Mouse (Mus musculus) gastrocnemius, postnatal 25 days (tissue): ENCODE data around the gene Pcsk1n. TPM values are rescaled to one million over a fixed set of nuclear protein-coding genes. Genes with fewer than 3 reads are reported as not detected.

ENCODE experiments used
- DNase-seq: peaks from one replicate; pipeline ENCODE4 v3.0.0; 2022
- total RNA-seq, 2 experiments: library from RNA; stranded (reverse); gene quantifications; 1 replicate in 1 of 2; 2 replicates in 1 of 2; pipeline ENCODE4 v1.2.3; 2021

Pcsk1n gene
- total RNA-seq, 2 experiments from 2014 or later = not detected

- no peak for DNase-seq
These were observed 27.7 kb downstream of the Pcsk1n start, which contains the start of gene Hdac6 for GRCm38 (mm10) chrX:7947108-7947899. TSS of gene Hdac6 (minus strand) at chrX:7947889.

GRCm38 (mm10) chrX:7947900-7948492 is 28.4 kb downstream of the Pcsk1n start:
- DNase-seq = peak; percentile 94

GRCm38 (mm10) chrX:7950091-7950490 is 30.5 kb downstream of the Pcsk1n start:
- DNase-seq = no peak

- DNase-seq = no peak
These were observed 39.2 kb downstream of the Pcsk1n start for GRCm38 (mm10) chrX:7958868-7959267.

DNA sequence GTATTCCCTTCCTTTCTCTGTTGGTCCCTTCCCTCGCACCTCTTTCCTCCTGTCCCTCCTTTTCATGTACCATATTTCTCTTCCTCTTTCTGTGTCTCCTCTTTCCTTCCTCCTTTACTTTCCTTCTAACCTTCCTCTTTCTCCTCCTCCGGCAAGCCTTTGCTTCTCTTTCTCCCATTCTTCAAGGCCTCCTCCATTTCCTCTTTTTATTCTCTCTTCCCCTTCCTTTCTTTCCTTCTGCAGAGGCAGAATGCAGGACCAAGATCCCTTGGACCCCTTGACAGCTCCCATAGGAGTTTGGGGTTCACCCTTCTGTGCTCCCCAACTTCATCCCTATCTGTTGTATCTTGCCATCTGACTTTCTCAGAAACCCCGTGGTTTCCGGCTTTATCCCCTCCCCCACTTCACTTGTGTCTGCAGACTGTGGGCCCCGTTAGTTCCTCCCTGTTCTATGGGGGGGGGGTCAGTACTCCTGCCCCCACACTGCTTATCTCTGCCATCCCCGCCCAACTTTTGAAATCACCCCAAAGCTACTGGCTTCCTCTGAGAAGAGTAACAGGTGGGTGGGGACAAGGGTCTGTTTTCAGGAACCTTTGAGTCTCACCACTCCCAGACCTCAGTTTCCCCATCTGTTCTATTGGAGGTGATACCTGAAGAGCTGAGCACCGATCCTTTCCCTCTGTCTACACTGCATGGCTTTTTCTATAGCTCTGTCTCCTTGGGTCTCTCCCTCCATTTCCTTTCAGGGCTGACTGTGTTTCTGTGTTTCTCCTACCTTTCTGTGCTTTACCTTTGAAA is 44.4 kb downstream of the Pcsk1n start:
- DNase-seq = no peak

DNA sequence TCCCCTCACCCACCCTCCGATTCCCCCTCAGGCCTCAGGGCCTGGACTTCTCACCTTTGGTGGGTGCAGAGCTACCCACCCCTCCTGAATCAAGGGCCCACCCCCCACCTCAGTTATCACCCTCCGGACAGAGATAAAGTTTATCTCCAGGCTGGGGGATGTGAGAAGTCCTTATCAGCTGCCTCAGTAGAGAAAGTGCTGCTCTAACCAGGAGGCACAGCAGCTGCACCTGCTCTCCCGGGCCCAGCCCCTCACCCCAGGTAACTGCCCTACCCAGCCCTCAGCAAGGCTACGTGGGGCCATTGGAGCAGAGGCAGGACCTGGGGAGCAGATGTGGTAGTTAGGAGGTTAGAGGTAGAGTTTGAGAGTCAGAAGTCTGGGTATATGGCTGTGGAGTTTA is 46.5 kb downstream of the Pcsk1n start:
- no peak for DNase-seq

GRCm38 (mm10) chrX:7967596-7968201 is 48.1 kb downstream of the Pcsk1n start:
- DNase-seq = no peak

DNA sequence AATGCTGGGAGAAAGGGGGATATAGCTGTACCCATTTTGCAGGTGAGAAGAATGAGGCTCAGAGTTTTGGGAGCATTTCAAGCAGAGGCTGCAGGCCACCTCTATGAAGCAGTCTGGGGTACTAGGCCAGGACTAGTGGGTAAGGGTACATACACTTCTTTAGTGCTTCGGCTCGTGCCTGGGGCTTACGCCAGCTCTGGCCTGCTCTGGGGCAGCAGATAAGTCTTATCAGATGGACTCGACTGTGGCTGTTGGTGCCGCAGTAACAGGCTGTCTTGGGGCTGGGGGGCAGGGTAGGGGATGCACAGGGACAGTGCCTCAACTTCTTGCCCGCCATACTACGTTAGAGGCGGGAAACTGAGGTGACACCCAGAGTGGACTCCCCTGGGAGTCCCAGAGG is 48.6 kb downstream of the Pcsk1n start:
- DNase-seq = no peak

GRCm38 (mm10) chrX:7968899-7969298 is 49.3 kb downstream of the Pcsk1n start:
- no peak for DNase-seq

DNA sequence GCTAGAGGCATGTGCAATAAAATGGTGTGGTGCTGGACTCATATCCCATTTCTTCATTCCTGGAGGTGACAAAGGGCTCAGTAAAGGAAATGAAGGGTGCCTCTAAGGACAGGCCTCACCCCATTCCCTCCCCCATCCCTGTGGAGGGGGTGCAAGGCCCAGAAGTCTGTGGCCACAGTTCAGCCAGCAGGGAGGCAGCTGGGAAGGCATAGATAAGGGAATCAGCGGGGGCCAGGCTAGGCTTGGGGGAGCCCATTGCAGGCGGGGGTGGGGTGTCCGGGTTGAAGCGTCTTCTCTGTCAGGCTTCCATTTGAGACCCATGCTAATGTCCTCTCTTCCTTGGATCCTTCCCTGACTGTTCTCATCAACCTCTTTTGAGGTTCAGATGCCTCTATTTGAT is 51.7 kb downstream of the Pcsk1n start:
- no peak for DNase-seq

Other genes with a start within 250 kb of the Pcsk1n start
- 10 to 100 TPM; 25.4 to 27.2 TPM for gene Plp2, start 248.4 kb upstream of the Pcsk1n start, total RNA-seq
- 10 to 100 TPM; 16.5 to 21.5 TPM for gene Magix, start 238.6 kb upstream of the Pcsk1n start, total RNA-seq
- 10 to 100 TPM; 11.3 to 14.6 TPM for gene Gpkow, start 222.7 kb upstream of the Pcsk1n start, total RNA-seq
- gene Wdr45, start 205.5 kb upstream of the Pcsk1n start, total RNA-seq = 10 to 100 TPM; 21.8 to 27.6 TPM
- gene Gm45208, start 197.6 kb upstream of the Pcsk1n start, total RNA-seq = not detected
- gene Praf2, start 191.4 kb upstream of the Pcsk1n start, total RNA-seq = 1 to 10 TPM; 4.7 to 7.3 TPM
- gene Ccdc120, start 168.9 kb upstream of the Pcsk1n start, total RNA-seq = under 1 TPM; 0.16 to 0.56 TPM
- gene Tfe3, start 157.3 kb upstream of the Pcsk1n start, total RNA-seq = 1 to 10 TPM; 6.1 to 8.2 TPM
- 10 to 100 TPM; 17.5 to 21.2 TPM for gene Gripap1, start 130.1 kb upstream of the Pcsk1n start, total RNA-seq
- gene Kcnd1, start 97.5 kb upstream of the Pcsk1n start, total RNA-seq = under 1 TPM; 0.18 to 0.43 TPM
- gene Otud5, start 78.5 kb upstream of the Pcsk1n start, total RNA-seq = 10 to 100 TPM; 14.8 to 18.2 TPM
- 1 to 10 TPM; 1.5 TPM for gene Pim2, start 41.6 kb upstream of the Pcsk1n start, total RNA-seq
- gene Slc35a2, start 35.8 kb upstream of the Pcsk1n start, total RNA-seq = 1 to 10 TPM; 7.6 to 8.1 TPM
- gene Pqbp1, start 20.6 kb upstream of the Pcsk1n start, total RNA-seq = 10 to 100 TPM; 19.5 to 23.1 TPM
- 10 to 100 TPM; 37.8 to 38.5 TPM for gene Timm17b, start 20.5 kb upstream of the Pcsk1n start, total RNA-seq
- not detected for gene Gm10491, start 12.0 kb upstream of the Pcsk1n start, total RNA-seq
- gene Gm10490, start 10.3 kb upstream of the Pcsk1n start, total RNA-seq = not detected
- not detected for gene Eras, start 8.8 kb downstream of the Pcsk1n start, total RNA-seq
- gene Hdac6, start 28.1 kb downstream of the Pcsk1n start, total RNA-seq = 1 to 10 TPM; 3.9 to 5.0 TPM
- not detected for gene Gata1, start 58.2 kb downstream of the Pcsk1n start, total RNA-seq
- not detected for gene Glod5, start 98.7 kb downstream of the Pcsk1n start, total RNA-seq
- gene Suv39h1, start 154.9 kb downstream of the Pcsk1n start, total RNA-seq = 1 to 10 TPM; 3.0 to 3.6 TPM
- under 1 TPM; 0.46 to 0.54 TPM for gene Was, start 170.7 kb downstream of the Pcsk1n start, total RNA-seq
- gene Wdr13, start 213.1 kb downstream of the Pcsk1n start, total RNA-seq = 10 to 100 TPM; 11.8 to 16.3 TPM
- gene Rbm3, start 226.1 kb downstream of the Pcsk1n start, total RNA-seq = 10 to 100 TPM; 44.1 to 60.8 TPM